11 mouse cellular contexts compared by ENCODE assay signal in genomic region chrY:90734334-90734696, GRCm38 (mm10). TPM values are rescaled to one million over a fixed set of nuclear protein-coding genes. Genes with fewer than 3 reads are reported as not detected.
DNase-seq lines count a peak whose midpoint lies in the region; ATAC-seq and TF ChIP-seq lines count a peak whose summit lies in the region.
"Not testable (repeated sequence)": the region's sequence is repeated elsewhere in the genome, so short reads cannot be mapped to it uniquely, and the experiment has no call there.
"Had no signal": no experiment of that assay in that cellular context is flagged by ENCODE, and none has a peak within 500 bp of the region (broad histone marks: within the 10 kb centered on the region; RNA-seq: fewer than 3 reads in every experiment).

No protein-coding gene starts in this region.

- ATAC-seq in monocyte, adult 5-6 weeks (replicated peaks; ENCODE audit: insufficient number of reproducible peaks, low FRiP score, low TSS enrichment, poor library complexity, severe bottlenecking) = 0 out of 2 replicates have a peak, but pooled peaks have one; percentile 29

- not testable (repeated sequence) for H3K9ac ChIP-seq in heart, adult 2 months (ENCODE audit: low read depth, low read length)

- not testable (repeated sequence) for TF ChIP-seq CTCF in heart, adult 2 months (IDR thresholded peaks at IDR 0.05)

- peak; percentile 44 for DNase-seq in MEL-GATA-1-ER (ENCODE audit: extremely low read depth, low read depth)
- DNase-seq in c-Kit-positive CD71-positive TER-119-negative erythroid progenitor cells, embryonic 14.5 days (ENCODE audit: low read depth) = peak; percentile 88
- DNase-seq in embryonic facial prominence, embryonic 10.5 days (ENCODE audit: low spot score) = peak; percentile 28
- peak; percentile 6 to 23 for DNase-seq in heart, adult 2 months
- DNase-seq in kidney, postnatal 4 days = peak; percentile 62 to 65
- peak; percentile 84 for DNase-seq in splenic B cell, adult 2 months (ENCODE audit: low read depth, low spot score)

- H3K4me3 ChIP-seq in embryonic facial prominence, embryonic 10.5 days; heart, adult 2 months: not testable (repeated sequence)

- not testable (repeated sequence) for H3K79me2 ChIP-seq in heart, adult 2 months (replicated peaks; ENCODE audit: control insufficient read depth, insufficient read depth, low read length)

- H3K9me3 ChIP-seq in embryonic facial prominence, embryonic 10.5 days = peaks cover 22% of the 10 kb centered on the region

- TF ChIP-seq EP300 in heart, adult 2 months (IDR thresholded peaks at IDR 0.05; ENCODE audit: insufficient read depth, low read depth, low read length) = not testable (repeated sequence)

- not testable (repeated sequence) for H3K27me3 ChIP-seq in embryonic facial prominence, embryonic 10.5 days (replicated peaks; ENCODE audit: low read depth, poor library complexity, severe bottlenecking); heart, adult 2 months (ENCODE audit: control insufficient read depth, insufficient read depth, low read length); splenic B cell, adult 2 months (ENCODE audit: control insufficient read depth, insufficient read depth, low read length, poor library complexity, severe bottlenecking)

- intact Hi-C loops in heart, adult 2 months (cut with DNase I) = not testable (repeated sequence)

- not testable (repeated sequence) for H3K27ac ChIP-seq in embryonic facial prominence, embryonic 10.5 days (replicated peaks); heart, adult 2 months

- not testable (repeated sequence) for TF ChIP-seq POLR2A in heart, adult 2 months (IDR thresholded peaks at IDR 0.05; ENCODE audit: insufficient read depth, low read depth, low read length)

- not testable (repeated sequence) for H3K4me1 ChIP-seq in embryonic facial prominence, embryonic 10.5 days; heart, adult 2 months (ENCODE audit: control insufficient read depth, insufficient read depth, low read length)

- H3K36me3 ChIP-seq in embryonic facial prominence, embryonic 10.5 days (replicated peaks); heart, adult 2 months (ENCODE audit: control insufficient read depth, insufficient read depth, low read length); splenic B cell, adult 2 months (ENCODE audit: control insufficient read depth, insufficient read depth, low read length, poor library complexity, severe bottlenecking): not testable (repeated sequence)

- WGBS in embryonic facial prominence, embryonic 10.5 days = 64% methylated on average over 8 of the region's 8 CpGs
- 59% methylated on average over 8 of the region's 8 CpGs for whole genome bisulfite sequencing in heart, adult 2 months

RNA-seq across cellular contexts. Expression of gene Gm21860, which starts 20.3 kb away (rescaled TPM):
- polyA plus RNA-seq in embryonic facial prominence, embryonic 10.5 days (2016; fragmentation: Nextera tagmentation; extraction: Ambion mirVana) = not detected in 2 replicates
- total RNA-seq in heart, adult 2 months (2021) = not detected
- polyA plus RNA-seq in heart, adult 2 months (2012; rRNA removed) = not detected in 2 replicates
- not detected in 3 replicates for total RNA-seq in monocyte, adult 5-6 weeks (2017)
- total RNA-seq: gastrocnemius, adult 8-10 months; heart, postnatal 36 days; left cerebral cortex, postnatal 25 days had no signal
- polyA plus RNA-seq: lung, postnatal 0 days had no signal

RNA-seq across cellular contexts. Expression of gene Gm47283, which starts 50.2 kb away (rescaled TPM):
- not detected in 2 replicates for polyA plus RNA-seq in embryonic facial prominence, embryonic 10.5 days (2016; fragmentation: Nextera tagmentation; extraction: Ambion mirVana)
- not detected for total RNA-seq in heart, adult 2 months (2021)
- not detected in 2 replicates for polyA plus RNA-seq in heart, adult 2 months (2012; rRNA removed)
- total RNA-seq in monocyte, adult 5-6 weeks (2017) = not detected in 3 replicates
- total RNA-seq: gastrocnemius, adult 8-10 months; heart, postnatal 36 days; left cerebral cortex, postnatal 25 days had no signal
- polyA plus RNA-seq: lung, postnatal 0 days had no signal

Comparison
In these comparisons a context has a peak if more than half of its experiments do, and no peak if none do; other contexts are left out.
1. DNase-seq: peak in every context shown above with its lines; median percentile 88 in c-Kit-positive CD71-positive TER-119-negative erythroid progenitor cells, embryonic 14.5 days; 84 in splenic B cell, adult 2 months; 64 in kidney, postnatal 4 days; 44 in MEL-GATA-1-ER; 28 in embryonic facial prominence, embryonic 10.5 days; 14 in heart, adult 2 months.